Mouse (Mus musculus): ENCODE data around the gene Ncoa6.
A peak's percentile ranks its signal among the peaks of the same experiment; 100 is the strongest.

DNA sequence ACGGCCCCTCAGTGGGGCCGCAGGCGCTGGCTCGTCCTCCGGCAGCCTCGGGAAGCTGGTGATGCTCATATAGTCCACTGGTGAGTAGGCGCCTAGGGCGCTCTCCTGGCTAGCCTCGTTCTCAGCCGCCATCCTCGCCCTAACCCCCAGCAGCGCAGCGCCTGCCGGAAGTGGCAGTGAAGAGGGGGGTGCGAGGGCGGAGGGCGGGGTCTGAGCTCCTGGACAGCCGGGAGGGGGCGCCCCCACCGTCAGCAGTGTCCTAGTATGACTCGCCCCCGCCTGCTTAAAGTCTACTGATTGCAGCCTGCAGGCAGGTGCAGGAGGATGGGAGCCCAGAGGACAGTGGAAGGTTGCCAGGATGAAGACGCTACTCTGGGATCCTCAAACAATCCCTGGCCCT lies 41.0 kb upstream of the Ncoa6 start:
- TF ChIP-seq CTCF (IDR thresholded peaks at IDR 0.05): peak; percentile 56
- no peak for TF ChIP-seq POLR2A (IDR thresholded peaks at IDR 0.05; ENCODE audit: insufficient read depth, low read depth, low read length)
